Mouse (Mus musculus) MEL (cell line): ENCODE measurements around the gene Dusp16.

Experiments used
- BHLHE40 ChIP-seq: IDR thresholded peaks from 2 replicates; pipeline ENCODE4 v1.6.1; 2012; ENCODE audit warnings: low read depth, mild to moderate bottlenecking, inconsistent platforms, low read length, improper control_type of control experiment, borderline replicate concordance
- CHD2 ChIP-seq: IDR thresholded peaks from 2 replicates; pipeline ENCODE4 v1.6.1; 2011; ENCODE audit warnings: low read length, improper control_type of control experiment
- CTCF ChIP-seq, 3 experiments: IDR thresholded peaks in 2 of 3; conservative IDR thresholded peaks in 1 of 3; 2 replicates each; pipeline ENCODE4 v1.5.1; 2011 to 2012; ENCODE audit warnings: low read length in 3 of 3, low read depth in 2 of 3, mild to moderate bottlenecking in 2 of 3, improper control_type of control experiment in 1 of 3, inconsistent platforms in 1 of 3, mixed read lengths in 1 of 3, moderate library complexity in 1 of 3; ENCODE audit not compliant: control insufficient read depth in 1 of 3, insufficient read depth in 1 of 3, poor library complexity in 1 of 3, severe bottlenecking in 1 of 3
- E2F4 ChIP-seq: IDR thresholded peaks from 2 replicates; pipeline ENCODE4 v1.6.1; 2011; ENCODE audit warnings: low read depth, low read length, improper control_type of control experiment, borderline replicate concordance
- MAFK ChIP-seq: IDR thresholded peaks from 2 replicates; pipeline ENCODE4 v1.6.1; 2011; ENCODE audit warnings: low read depth, mild to moderate bottlenecking, low read length, improper control_type of control experiment, borderline replicate concordance
- POLR2A ChIP-seq, 2 experiments: IDR thresholded peaks; 2 replicates each; pipeline ENCODE4 v1.6.1; 2011 to 2012; ENCODE audit warnings: low read length in 2 of 2, mild to moderate bottlenecking in 2 of 2, control low read depth in 1 of 2, improper control_type of control experiment in 1 of 2, low read depth in 1 of 2, moderate library complexity in 1 of 2; ENCODE audit not compliant: control insufficient read depth in 1 of 2, insufficient read depth in 1 of 2, poor library complexity in 1 of 2
- RCOR1 ChIP-seq: IDR thresholded peaks from 2 replicates; pipeline ENCODE4 v1.6.1; 2012; ENCODE audit warnings: low read depth, mild to moderate bottlenecking, inconsistent platforms, low read length, improper control_type of control experiment
- SMC3 ChIP-seq: IDR thresholded peaks from 2 replicates; pipeline ENCODE4 v1.6.1; 2011; ENCODE audit warnings: low read depth, low read length, improper control_type of control experiment

DNA sequence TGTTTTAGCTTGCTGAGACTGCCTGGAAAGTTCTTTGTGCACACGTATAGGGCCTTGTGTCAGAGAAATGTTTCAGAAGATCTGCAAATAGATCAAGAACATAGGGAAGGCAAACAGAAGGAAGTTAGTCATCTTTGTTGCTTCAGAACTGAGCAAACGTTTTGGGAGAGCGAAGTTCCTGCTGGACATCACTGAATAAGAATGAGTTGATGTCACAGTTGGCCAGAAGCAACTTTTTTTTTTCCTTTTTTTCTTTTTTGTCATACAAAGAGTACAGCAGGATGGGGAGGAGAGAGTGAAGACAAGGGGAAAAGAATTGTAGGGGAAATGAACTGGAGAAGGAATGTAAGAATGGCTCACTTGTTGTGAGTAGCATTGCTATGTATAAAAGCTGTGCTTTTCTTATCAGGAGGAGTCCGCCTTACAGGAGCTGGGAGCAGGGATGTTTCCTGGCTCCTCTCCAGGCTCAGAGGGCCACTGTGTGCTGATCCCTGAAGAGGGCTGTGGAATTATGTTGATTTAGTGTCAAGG, 121.5 kb downstream of the Dusp16 start:
- TF ChIP-seq POLR2A (IDR thresholded peaks at IDR 0.05; ENCODE audit: control insufficient read depth in 1 of 2, insufficient read depth in 1 of 2, low read depth in 1 of 2, low read length in 2 of 2, poor library complexity in 1 of 2) (no peak), E2F4 (no peak), CTCF (IDR thresholded peaks at IDR 0.05 in 2 of 3, conservative IDR thresholded peaks at IDR 0.05 in 1 of 3; ENCODE audit: control insufficient read depth in 1 of 3, insufficient read depth in 1 of 3, low read depth in 2 of 3, low read length in 3 of 3, poor library complexity in 1 of 3, severe bottlenecking in 1 of 3) (no peak), CHD2 (no peak), BHLHE40 (no peak), SMC3 (no peak), MAFK (no peak), RCOR1 (no peak)
